8 mouse cellular contexts compared by ENCODE assay signal in genomic region chr7:80115224-80115590, GRCm38 (mm10). TPM values are rescaled to one million over a fixed set of nuclear protein-coding genes. Genes with fewer than 3 reads are reported as not detected.
DNase-seq lines count a peak whose midpoint lies in the region; ATAC-seq and TF ChIP-seq lines count a peak whose summit lies in the region.

Idh2 (minus strand) TSS chr7:80115392.

- peak within 1 kb of the TSS; percentile 96 for H3K4me3 ChIP-seq in embryonic facial prominence, embryonic 14.5 days (ENCODE audit: low read depth, low read length)
- peak within 1 kb of the TSS; percentile 99 for H3K4me3 ChIP-seq in limb, embryonic 14.5 days (replicated peaks; ENCODE audit: low read length)
- H3K4me3 ChIP-seq in midbrain, postnatal 0 days (ENCODE audit: low read depth, low read length), result peak within 1 kb of the TSS; percentile 77

- peaks cover 13% of the 10 kb centered on the region for H3K36me3 ChIP-seq in embryonic facial prominence, embryonic 14.5 days (ENCODE audit: control insufficient read depth, insufficient read depth, low read length)
- H3K36me3 ChIP-seq in limb, embryonic 14.5 days (ENCODE audit: control insufficient read depth, insufficient read depth, low read length), result peaks cover 3% of the 10 kb centered on the region
- no peaks in the 10 kb centered on the region for H3K36me3 ChIP-seq in midbrain, postnatal 0 days (ENCODE audit: insufficient read depth, low read length)

- peak; percentile 98 for ATAC-seq in embryonic facial prominence, embryonic 14.5 days (ENCODE audit: low read depth)
- peak; percentile 94 for ATAC-seq in limb, embryonic 14.5 days (ENCODE audit: low FRiP score, low read depth)
- peak; percentile 96 for ATAC-seq in midbrain, postnatal 0 days (ENCODE audit: low FRiP score)

- WGBS in embryonic facial prominence, embryonic 14.5 days, result 0% methylated on average over 13 of the region's 29 CpGs
- under 1% methylated on average over 23 of the region's 29 CpGs for WGBS in limb, embryonic 14.5 days
- under 1% methylated on average over 28 of the region's 29 CpGs for WGBS in midbrain, postnatal 0 days

- TF ChIP-seq CTCF in midbrain, postnatal 0 days (IDR thresholded peaks at IDR 0.05), result no peak

- H3K4me1 ChIP-seq in embryonic facial prominence, embryonic 14.5 days (ENCODE audit: control insufficient read depth, insufficient read depth, low read length), result peaks cover 32% of the 10 kb centered on the region
- peaks cover 25% of the 10 kb centered on the region for H3K4me1 ChIP-seq in limb, embryonic 14.5 days (ENCODE audit: control insufficient read depth, insufficient read depth, low read length)
- peaks cover 8% of the 10 kb centered on the region; the same call in 1 of the 2 replicates for H3K4me1 ChIP-seq in midbrain, postnatal 0 days (ENCODE audit: insufficient read depth, low read length)

- no peaks in the 10 kb centered on the region for H3K9me3 ChIP-seq in embryonic facial prominence, embryonic 14.5 days (ENCODE audit: control insufficient read depth, low read length)
- H3K9me3 ChIP-seq in limb, embryonic 14.5 days (ENCODE audit: control insufficient read depth, low read length), result no peaks in the 10 kb centered on the region
- H3K9me3 ChIP-seq in midbrain, postnatal 0 days (ENCODE audit: low read length), result no peaks in the 10 kb centered on the region

- TF ChIP-seq POLR2A in limb, embryonic 14.5 days (IDR thresholded peaks at IDR 0.05; ENCODE audit: borderline replicate concordance, extremely low read depth, insufficient read depth, insufficient read length), result peak; percentile 94

- H3K27me3 ChIP-seq in embryonic facial prominence, embryonic 14.5 days (replicated peaks; ENCODE audit: control insufficient read depth, insufficient read depth, low read length), result no peaks in the 10 kb centered on the region
- no peaks in the 10 kb centered on the region for H3K27me3 ChIP-seq in limb, embryonic 14.5 days (ENCODE audit: control insufficient read depth, insufficient read depth, low read length)
- H3K27me3 ChIP-seq in midbrain, postnatal 0 days (ENCODE audit: insufficient read depth, low read length), result no peaks in the 10 kb centered on the region

- peak; percentile 81 for DNase-seq in 3T3-L1 (ENCODE audit: low read depth, low spot score)
- DNase-seq in adrenal gland, postnatal 4 days (ENCODE audit: low spot score in 2 of 2), result peak; percentile 75 to 89
- DNase-seq in embryonic facial prominence, embryonic 14.5 days (ENCODE audit: low spot score), result peak; percentile 96
- peak; percentile 92 for DNase-seq in heart, adult 8-10 months (ENCODE audit: low spot score)
- DNase-seq in kidney, adult 9 months, result peak; percentile 96
- DNase-seq in limb, embryonic 14.5 days (ENCODE audit: low spot score), result peak; percentile 93
- DNase-seq in midbrain, postnatal 0 days (ENCODE audit: low spot score), result peak; percentile 92
- peak; percentile 80 to 86 for DNase-seq in spleen, postnatal 14 days (ENCODE audit: low spot score in 2 of 2)

- H3K4me2 ChIP-seq in embryonic facial prominence, embryonic 14.5 days (ENCODE audit: low read depth, low read length), result peak within 1 kb of the TSS; percentile 70
- peak within 1 kb of the TSS; percentile 82 for H3K4me2 ChIP-seq in limb, embryonic 14.5 days (replicated peaks; ENCODE audit: low read depth, low read length, severe bottlenecking)
- peak within 1 kb of the TSS; percentile 85 for H3K4me2 ChIP-seq in midbrain, postnatal 0 days (ENCODE audit: low read depth, low read length, poor library complexity, severe bottlenecking)

- H3K27ac ChIP-seq in embryonic facial prominence, embryonic 14.5 days (replicated peaks; ENCODE audit: low read depth, low read length), result peak within 1 kb of the TSS; percentile 98
- peak within 1 kb of the TSS; percentile 97 for H3K27ac ChIP-seq in limb, embryonic 14.5 days (replicated peaks; ENCODE audit: low read depth, low read length)
- peak within 1 kb of the TSS; percentile 98 for H3K27ac ChIP-seq in midbrain, postnatal 0 days (ENCODE audit: low read depth, low read length)

- H3K9ac ChIP-seq in embryonic facial prominence, embryonic 14.5 days (ENCODE audit: low read depth, low read length), result peak within 1 kb of the TSS; percentile 97
- peak within 1 kb of the TSS; percentile 97 for H3K9ac ChIP-seq in limb, embryonic 14.5 days (ENCODE audit: low read depth, low read length, severe bottlenecking)
- H3K9ac ChIP-seq in midbrain, postnatal 0 days (replicated peaks; ENCODE audit: low read length, poor library complexity, severe bottlenecking), result peak within 1 kb of the TSS; percentile 96

RNA-seq across cellular contexts. Expression of gene Idh2, which starts in this region (rescaled TPM):
- 100 to 1,000 TPM; 275 to 289 TPM for total RNA-seq in adrenal gland, postnatal 4 days (2021)
- 565 and 594 TPM in 2 replicates for polyA plus RNA-seq in embryonic facial prominence, embryonic 14.5 days (2014; fragmentation: Nextera tagmentation; extraction: Ambion mirVana)
- total RNA-seq in heart, adult 8-10 months (2022), result 1,000 to 10,000 TPM; 2,287 to 2,565 (median 2,388) TPM
- polyA plus RNA-seq in limb, embryonic 14.5 days (2012; rRNA removed), result 457 and 501 TPM in 2 replicates
- 580 and 595 TPM in 2 replicates for polyA plus RNA-seq in limb, embryonic 14.5 days (2014; fragmentation: Nextera tagmentation; extraction: Ambion mirVana)
- total RNA-seq in midbrain, postnatal 0 days (2014; rRNA removed), result 122 and 136 TPM in 2 replicates
- 115 and 124 TPM in 2 replicates for polyA plus RNA-seq in midbrain, postnatal 0 days (2015; fragmentation: Nextera tagmentation; extraction: Ambion mirVana)

Comparison
In these comparisons a context has a peak if more than half of its experiments do, and no peak if none do; other contexts are left out.
1. Peak in every context shown above with its lines: DNase-seq, ATAC-seq, H3K4me3 ChIP-seq and H3K27ac ChIP-seq.
2. RNA of gene Idh2 (total RNA-seq): 2,287 to 2,565 TPM in heart, adult 8-10 months; 275 to 289 TPM in adrenal gland, postnatal 4 days and 122 to 136 TPM in midbrain, postnatal 0 days; every median in the first group is over 4 times any median in the second.